Mouse (Mus musculus) C2C12 (cell line): ENCODE data around the gene Cldn18.

Experiments
- CTCF ChIP-seq: IDR thresholded peaks from one replicate; pipeline ENCODE4 v1.5.1; 2011; ENCODE audit not compliant: control insufficient read depth, insufficient read depth, insufficient read length
- FOSL1 ChIP-seq: IDR thresholded peaks from one replicate; pipeline ENCODE4 v1.8.0; 2011; ENCODE audit warnings: mild to moderate bottlenecking, low read length; ENCODE audit not compliant: poor library complexity, insufficient read depth, severe bottlenecking
- MAX ChIP-seq: IDR thresholded peaks from one replicate; pipeline ENCODE4 v1.6.1; 2011; ENCODE audit warnings: mild to moderate bottlenecking, control low read depth
- MYOD1 ChIP-seq: IDR thresholded peaks from one replicate; pipeline ENCODE4 v1.6.1; 2011; ENCODE audit warnings: low read depth; ENCODE audit not compliant: control insufficient read depth, insufficient read length
- MYOG ChIP-seq: IDR thresholded peaks from one replicate; pipeline ENCODE4 v1.6.1; 2011; ENCODE audit not compliant: control insufficient read depth, insufficient read length; ENCODE audit errors: extremely low read depth
- USF1 ChIP-seq: IDR thresholded peaks from one replicate; pipeline ENCODE4 v1.6.1; 2011; ENCODE audit warnings: low read depth, mild to moderate bottlenecking, control low read depth, moderate library complexity

- no peak for TF ChIP-seq CTCF
- no peak for TF ChIP-seq USF1
- TF ChIP-seq MAX = no peak
- no peak for TF ChIP-seq MYOG
- no peak for TF ChIP-seq MYOD1
- peak; percentile 84 for TF ChIP-seq FOSL1
Observed at GRCm38 (mm10) chr9:99748279-99748678, 31.2 kb upstream of the Cldn18 start.
